ENCODE assay signal across 10 mouse cellular contexts in the genomic region with DNA sequence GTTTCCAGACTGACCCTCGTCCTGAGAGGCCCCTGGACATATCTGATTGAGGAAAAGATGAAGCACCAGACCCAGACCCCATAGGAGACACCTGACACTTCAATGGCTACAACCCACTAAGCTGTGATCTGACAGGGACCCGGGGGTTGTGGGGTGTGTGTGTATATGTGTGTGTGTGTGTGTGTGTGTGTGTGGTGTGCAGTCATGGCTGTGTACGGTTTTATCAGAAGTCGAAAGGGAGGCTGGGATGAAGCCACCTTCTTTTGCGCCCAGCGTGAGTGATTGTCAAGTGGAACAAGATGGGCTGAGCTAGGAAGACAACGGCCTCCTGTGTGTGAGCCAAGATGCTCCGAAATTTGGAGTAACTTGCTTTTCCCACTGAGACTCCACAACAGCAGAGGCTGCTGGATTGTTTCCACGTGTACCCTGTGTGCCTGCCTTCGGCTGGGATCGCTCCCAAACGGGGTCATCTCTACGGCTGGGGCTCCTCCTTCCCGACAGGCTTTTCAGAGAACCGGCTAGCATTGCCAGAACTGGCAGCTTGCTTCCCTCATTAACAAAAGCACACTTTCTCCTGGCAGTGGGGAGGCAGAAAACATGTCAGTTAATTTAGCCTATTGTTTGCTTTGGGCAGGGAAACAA. TPM values are rescaled to one million over a fixed set of nuclear protein-coding genes. Genes with fewer than 3 reads are reported as not detected.
DNase-seq lines count a peak whose midpoint lies in the region; ATAC-seq lines count a peak whose summit lies in the region.
"Had no signal": no experiment of that assay in that cellular context is flagged by ENCODE, and none has a peak within 500 bp of the region (broad histone marks: within the 10 kb centered on the region; RNA-seq: fewer than 3 reads in every experiment).

No protein-coding gene starts in this region.

- peak; percentile 25 for DNase-seq in retina, adult 2 months (ENCODE audit: low read depth, low spot score)
- DNase-seq in retina, embryonic 14.5 days (ENCODE audit: low spot score): no peak
- peak; percentile 68 to 82 for DNase-seq in layer of hippocampus, adult 18-20 months (ENCODE audit: low spot score in 2 of 2)
- peak; percentile 17 for DNase-seq in lung, postnatal 25 days (ENCODE audit: low spot score)
- DNase-seq in heart, postnatal 36 days: no peak
- no peak for DNase-seq in liver, embryonic 11.5 days (ENCODE audit: low spot score)
- DNase-seq in kidney, adult 18-20 months: no peak

- no peak overlapping the region for H3K27ac ChIP-seq in liver, embryonic 12.5 days
- H3K27ac ChIP-seq in liver, embryonic 11.5 days (ENCODE audit: low read depth, low read length): no peak overlapping the region
- H3K27ac ChIP-seq: liver, embryonic 14.5 days had no signal

- H3K36me3 ChIP-seq in liver, embryonic 12.5 days: no peaks in the 10 kb centered on the region
- no peaks in the 10 kb centered on the region for H3K36me3 ChIP-seq in liver, embryonic 11.5 days (ENCODE audit: control insufficient read depth, insufficient read depth, low read length)

- ATAC-seq in liver, embryonic 12.5 days: no peak
- ATAC-seq in liver, embryonic 11.5 days (replicated peaks; ENCODE audit: low FRiP score): no peak

- intact Hi-C loops in heart, postnatal 36 days (cut with DNase I): no loop called here

- no peak overlapping the region for H3K4me2 ChIP-seq in liver, embryonic 12.5 days
- H3K4me2 ChIP-seq in liver, embryonic 11.5 days: no peak overlapping the region

- H3K27me3 ChIP-seq in liver, embryonic 12.5 days (replicated peaks): peaks cover 10% of the 10 kb centered on the region; the same call in 1 of the 2 replicates
- 0 out of 2 replicates have a peak, but pooled peaks cover 2% of the 10 kb centered on the region for H3K27me3 ChIP-seq in liver, embryonic 11.5 days (replicated peaks; ENCODE audit: control insufficient read depth, insufficient read depth, low read length)

- H3K4me3 ChIP-seq in liver, embryonic 12.5 days: no peak overlapping the region
- no peak overlapping the region for H3K4me3 ChIP-seq in liver, embryonic 11.5 days (ENCODE audit: low read depth, low read length)

- WGBS in liver, embryonic 12.5 days (ENCODE audit: insufficient replicate concordance): 63% methylated on average over 15 of the region's 15 CpGs
- WGBS in liver, embryonic 11.5 days: 75% methylated on average over 15 of the region's 15 CpGs

- H3K9ac ChIP-seq in liver, embryonic 12.5 days: no peak overlapping the region
- no peak overlapping the region for H3K9ac ChIP-seq in liver, embryonic 11.5 days (ENCODE audit: low read depth, low read length)
- H3K9ac ChIP-seq: liver, embryonic 14.5 days had no signal

- no peaks in the 10 kb centered on the region for H3K4me1 ChIP-seq in liver, embryonic 12.5 days
- H3K4me1 ChIP-seq in liver, embryonic 11.5 days (replicated peaks; ENCODE audit: control insufficient read depth, insufficient read depth, low read length): no peaks in the 10 kb centered on the region

- no peaks in the 10 kb centered on the region for H3K9me3 ChIP-seq in liver, embryonic 12.5 days (replicated peaks)
- H3K9me3 ChIP-seq in liver, embryonic 11.5 days (ENCODE audit: control insufficient read depth, low read length): no peaks in the 10 kb centered on the region

RNA-seq across cellular contexts. Expression of gene Slc28a3, which starts 50.1 kb away (rescaled TPM):
- total RNA-seq in layer of hippocampus, adult 18-20 months (2021): under 1 TPM; 0.13 to 0.20 TPM
- total RNA-seq in heart, postnatal 36 days (2021): not detected
- polyA plus RNA-seq in liver, embryonic 12.5 days (2016; fragmentation: Nextera tagmentation; extraction: Ambion mirVana): not detected in 2 replicates
- 0.08 TPM in 1 of 2 replicates, not detected in the other for polyA plus RNA-seq in liver, embryonic 11.5 days (2014; fragmentation: Nextera tagmentation; extraction: Ambion mirVana)
- polyA plus RNA-seq: heart, embryonic 14.5 days had no signal

Comparison
In these comparisons a context has a peak if more than half of its experiments do, and no peak if none do; other contexts are left out.
1. DNase-seq: peak in retina, adult 2 months (single experiment), layer of hippocampus, adult 18-20 months (2 of 2) and lung, postnatal 25 days (single experiment); none in retina, embryonic 14.5 days (single experiment), heart, postnatal 36 days (0 of 2), liver, embryonic 11.5 days (single experiment) and kidney, adult 18-20 months (single experiment).